Mouse (Mus musculus) heart, embryonic 11.5 days (tissue): ENCODE measurements around the gene Gabrb3. TPM values are rescaled to one million over a fixed set of nuclear protein-coding genes. Genes with fewer than 3 reads are reported as not detected.

Experiments used
- ATAC-seq: fragments of 200-750 bp; cut with Nextera tagmentation; replicated peaks from 2 replicates; pipeline ENCODE4 v1.8.0; 2017; ENCODE audit warnings: moderate library complexity; ENCODE audit not compliant: insufficient number of reproducible peaks, low FRiP score, low TSS enrichment
- H3K27ac ChIP-seq: fragments of 300-500 bp; sonication (generic); 2 replicates; pipeline ENCODE4 v1.5.1; 2014; ENCODE audit warnings: mild to moderate bottlenecking, low read depth, low read length
- H3K27me3 ChIP-seq: fragments of 300-500 bp; sonication (generic); 2 replicates; pipeline ENCODE4 v1.6.1; 2014; ENCODE audit warnings: mild to moderate bottlenecking, low read length, mixed read lengths; ENCODE audit not compliant: control insufficient read depth, insufficient read depth
- H3K36me3 ChIP-seq: fragments of 300-500 bp; sonication (generic); 2 replicates; pipeline ENCODE4 v1.6.1; 2014; ENCODE audit warnings: mild to moderate bottlenecking, low read length, moderate library complexity, mixed read lengths; ENCODE audit not compliant: control insufficient read depth, insufficient read depth
- H3K4me1 ChIP-seq: fragments of 300-500 bp; sonication (generic); 2 replicates; pipeline ENCODE4 v1.6.1; 2014; ENCODE audit warnings: low read length; ENCODE audit not compliant: control insufficient read depth, insufficient read depth
- H3K4me2 ChIP-seq: fragments of 300-500 bp; sonication (generic); 2 replicates; pipeline ENCODE4 v1.6.1; 2014; ENCODE audit warnings: mild to moderate bottlenecking, moderate library complexity
- H3K4me3 ChIP-seq: fragments of 300-500 bp; sonication (generic); 2 replicates; pipeline ENCODE4 v1.5.1; 2014; ENCODE audit warnings: low read depth, low read length
- H3K9ac ChIP-seq: fragments of 300-500 bp; sonication (generic); 2 replicates; pipeline ENCODE4 v1.6.1; 2014; ENCODE audit warnings: mild to moderate bottlenecking, low read depth, low read length, moderate library complexity
- H3K9me3 ChIP-seq: fragments of 300-500 bp; sonication (generic); replicated peaks from 2 replicates; pipeline ENCODE4 v1.6.1; 2016; ENCODE audit warnings: low read length; ENCODE audit not compliant: control insufficient read depth
- WGBS: fragments of 180-500 bp; shearing (Covaris S2); extraction: QIAGEN DNeasy Blood & Tissue Kit; methylation state at CpG from one replicate; pipeline ENCODE4 v1.1.7; 2014; ENCODE audit not compliant: insufficient replicate concordance; 5-methylcytosine and 5-hydroxymethylcytosine counted together
- microRNA-seq: library from miRNA; unstranded; fragments of <30 nt; microRNA quantifications from one replicate; pipeline ENCODE4, GENCODE M21; 2016; ENCODE audit warnings: borderline number of aligned reads
- polyA plus RNA-seq: library from polyadenylated mRNA; unstranded; fragments of >200 nt; fragmentation: Nextera tagmentation; extraction: Ambion mirVana; gene quantifications from 2 replicates; pipeline ENCODE4 v1.2.1, GENCODE M21; 2014

Gene Gabrb3
- polyA plus RNA-seq, 1 experiment from 2014 or later, result 1.8 TPM

- Histone ChIP-seq H3K4me3 (no peak overlapping the region), H3K9me3 (no peaks in the 10 kb centered on the region), H3K36me3 (no peaks in the 10 kb centered on the region), H3K4me2 (no peak overlapping the region), H3K9ac (no peak overlapping the region), H3K4me1 (no peaks in the 10 kb centered on the region), H3K27ac (no peak overlapping the region), H3K27me3 (no peaks in the 10 kb centered on the region)
- 61% methylated on average over 1 of the region's 1 CpGs for WGBS
- ATAC-seq, result no peak
These were observed 383.8 kb downstream of the Gabrb3 start for GRCm38 (mm10) chr7:57803266-57803665.

- Histone ChIP-seq H3K4me1 (no peaks in the 10 kb centered on the region), H3K27ac (no peak overlapping the region), H3K4me2 (no peak overlapping the region), H3K9ac (no peak overlapping the region), H3K4me3 (no peak overlapping the region), H3K36me3 (no peaks in the 10 kb centered on the region), H3K9me3 (no peaks in the 10 kb centered on the region), H3K27me3 (no peaks in the 10 kb centered on the region)
- WGBS, result 74% methylated on average over 1 of the region's 1 CpGs
- ATAC-seq, result no peak
These were observed 394.2 kb downstream of the Gabrb3 start for GRCm38 (mm10) chr7:57813716-57814115.

DNA sequence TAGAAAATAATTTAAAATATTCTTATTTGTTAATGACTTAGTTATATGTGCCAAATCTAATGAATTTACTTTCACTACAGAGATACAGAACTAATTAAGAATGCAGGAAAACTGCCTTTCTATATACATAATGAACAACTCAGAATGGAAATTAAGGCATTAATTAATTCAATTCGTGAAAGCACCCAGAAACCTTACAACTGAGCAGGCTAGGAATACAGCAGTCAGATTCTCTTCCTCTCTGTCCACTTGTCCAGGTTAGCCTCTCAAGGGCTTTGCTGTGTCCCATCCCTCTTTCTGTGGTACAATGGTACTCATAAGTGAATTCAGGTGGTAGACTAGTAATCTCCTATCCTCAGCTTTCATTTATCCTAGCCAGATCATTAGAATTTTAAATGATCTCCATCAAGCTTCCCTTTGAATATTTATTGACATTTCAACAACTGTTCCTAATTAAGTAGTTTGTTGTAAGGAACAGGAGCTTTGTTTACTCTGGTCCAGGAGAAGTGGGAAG, 422.9 kb downstream of the Gabrb3 start:
- Histone ChIP-seq H3K4me1 (no peaks in the 10 kb centered on the region), H3K9ac (no peak overlapping the region), H3K27me3 (no peaks in the 10 kb centered on the region), H3K27ac (no peak overlapping the region), H3K9me3 (no peaks in the 10 kb centered on the region), H3K4me2 (no peak overlapping the region), H3K36me3 (no peaks in the 10 kb centered on the region), H3K4me3 (no peak overlapping the region)
- 59% methylated on average over 1 of the region's 1 CpGs for WGBS
- ATAC-seq, result no peak

DNA sequence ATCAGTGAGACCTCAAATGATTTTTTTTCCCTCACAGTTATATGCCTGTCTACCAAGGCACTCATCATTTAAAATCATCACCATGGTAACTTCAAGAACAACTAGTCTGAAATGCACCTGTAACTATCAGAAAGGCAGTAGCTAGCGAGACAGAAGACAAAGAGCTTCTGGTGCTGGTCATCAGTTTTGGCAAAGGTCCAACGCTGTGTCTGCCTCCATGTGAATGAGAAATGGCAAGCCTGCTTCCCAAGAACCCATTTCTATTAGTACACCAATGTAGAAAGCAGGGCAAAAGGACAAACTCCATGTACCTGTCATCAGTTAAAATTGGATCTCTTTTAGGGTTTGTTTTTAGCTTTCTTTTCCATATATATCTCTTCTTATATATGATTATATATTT, 448.5 kb downstream of the Gabrb3 start:
- ATAC-seq, result no peak
- no peak overlapping the region for H3K9ac ChIP-seq
- H3K4me1 ChIP-seq, result no peaks in the 10 kb centered on the region
- WGBS, result 62% methylated on average over 2 of the region's 2 CpGs
- H3K27ac ChIP-seq, result no peak overlapping the region
- no peaks in the 10 kb centered on the region for H3K9me3 ChIP-seq
- no peak overlapping the region for H3K4me3 ChIP-seq
- no peaks in the 10 kb centered on the region for H3K36me3 ChIP-seq
- H3K27me3 ChIP-seq, result no peaks in the 10 kb centered on the region
- H3K4me2 ChIP-seq, result no peak overlapping the region

Small RNAs within 50 kb of the gene (microRNA-seq; reads per million reads assigned to microRNA genes)
- gene Mir6389, result not detected

Other genes with a start within 250 kb of the Gabrb3 start
- 0.34 and 0.59 TPM in 2 replicates for gene Gabrg3, start 32.5 kb upstream of the Gabrb3 start, polyA plus RNA-seq
- 0.14 TPM in 1 of 2 replicates, not detected in the other for gene Gabra5, start 90.4 kb downstream of the Gabrb3 start, polyA plus RNA-seq